Mouse (Mus musculus): ENCODE measurements around the gene Fth1. TPM values are rescaled to one million over a fixed set of nuclear protein-coding genes. Genes with fewer than 3 reads are reported as not detected.

The Fth1 gene
- polyA plus RNA-seq, 1 experiment from 2014 or later = 1,303 TPM

DNA sequence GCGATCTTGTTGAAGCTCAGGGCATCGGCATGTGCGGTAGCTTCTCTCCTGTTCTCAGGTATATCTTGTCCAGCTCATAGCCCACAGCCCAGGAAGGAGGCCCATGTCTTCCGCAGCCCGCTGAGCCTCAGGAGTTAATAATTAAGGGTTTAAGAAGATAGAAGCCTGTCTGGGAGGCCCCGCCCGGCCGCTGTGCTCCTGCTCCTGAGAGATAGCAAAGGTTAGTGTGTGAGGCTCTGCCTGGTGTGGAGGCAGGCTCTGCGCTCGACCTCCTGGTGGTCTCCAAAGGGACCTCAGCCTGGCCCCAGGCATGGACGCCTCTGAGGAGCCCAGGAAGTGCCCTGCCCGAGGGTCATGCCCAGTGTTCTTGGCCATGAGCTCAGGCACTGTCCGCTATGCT lies 34.4 kb downstream of the Fth1 start:
- Histone ChIP-seq H3K4me2 (ENCODE audit: low read depth, low read length) (no peak overlapping the region), H3K9ac (replicated peaks; ENCODE audit: low read length) (no peak overlapping the region), H3K36me3 (replicated peaks; ENCODE audit: control insufficient read depth, insufficient read depth, low read depth, low read length) (no peaks in the 10 kb centered on the region), H3K4me3 (ENCODE audit: low read depth, low read length) (no peak overlapping the region), H3K9me3 (replicated peaks; ENCODE audit: control insufficient read depth, low read length) (no peaks in the 10 kb centered on the region), H3K27ac (replicated peaks; ENCODE audit: low read depth, low read length) (no peak overlapping the region; the same call in 1 of the 2 replicates), H3K4me1 (ENCODE audit: control insufficient read depth, insufficient read depth, low read length) (peaks cover 10% of the 10 kb centered on the region), H3K27me3 (ENCODE audit: control insufficient read depth, insufficient read depth, low read length) (no peaks in the 10 kb centered on the region)
- DNase-seq (ENCODE audit: low spot score) (no peak), ATAC-seq (replicated peaks; ENCODE audit: insufficient number of reproducible peaks, low FRiP score, low TSS enrichment, low read depth) (no peak)
- WGBS = 71% methylated on average over 13 of the region's 13 CpGs

DNA sequence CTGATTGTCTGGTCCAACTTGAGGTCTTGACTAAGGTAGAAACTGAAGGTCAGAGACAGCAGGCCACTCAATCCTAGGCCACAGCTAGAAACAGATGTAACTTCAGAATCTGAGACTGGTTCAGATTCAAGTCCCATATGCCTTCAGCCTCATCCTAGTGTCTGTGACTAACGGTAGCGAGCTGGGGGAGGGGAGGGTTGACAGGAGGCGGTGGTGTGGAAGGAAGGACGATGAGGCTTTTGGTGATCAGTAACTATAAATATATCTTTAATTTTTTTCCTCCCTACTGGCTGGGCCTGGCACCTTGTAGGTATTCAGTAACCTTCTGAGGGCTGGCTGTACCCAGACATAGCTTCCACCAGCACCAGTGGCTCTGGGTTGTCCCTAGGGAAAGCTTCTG lies 35.0 kb downstream of the Fth1 start:
- Histone ChIP-seq H3K27ac (replicated peaks; ENCODE audit: low read depth, low read length) (peak overlapping the region; percentile 30; the same call in 1 of the 2 replicates), H3K4me1 (ENCODE audit: control insufficient read depth, insufficient read depth, low read length) (peaks cover 10% of the 10 kb centered on the region), H3K4me3 (ENCODE audit: low read depth, low read length) (no peak overlapping the region), H3K36me3 (replicated peaks; ENCODE audit: control insufficient read depth, insufficient read depth, low read depth, low read length) (no peaks in the 10 kb centered on the region), H3K9ac (replicated peaks; ENCODE audit: low read length) (no peak overlapping the region), H3K4me2 (ENCODE audit: low read depth, low read length) (no peak overlapping the region), H3K9me3 (replicated peaks; ENCODE audit: control insufficient read depth, low read length) (no peaks in the 10 kb centered on the region), H3K27me3 (ENCODE audit: control insufficient read depth, insufficient read depth, low read length) (no peaks in the 10 kb centered on the region)
- ATAC-seq (replicated peaks; ENCODE audit: insufficient number of reproducible peaks, low FRiP score, low TSS enrichment, low read depth) = no peak
- no peak for DNase-seq (ENCODE audit: low spot score)
- 68% methylated on average over 4 of the region's 4 CpGs for WGBS

DNA sequence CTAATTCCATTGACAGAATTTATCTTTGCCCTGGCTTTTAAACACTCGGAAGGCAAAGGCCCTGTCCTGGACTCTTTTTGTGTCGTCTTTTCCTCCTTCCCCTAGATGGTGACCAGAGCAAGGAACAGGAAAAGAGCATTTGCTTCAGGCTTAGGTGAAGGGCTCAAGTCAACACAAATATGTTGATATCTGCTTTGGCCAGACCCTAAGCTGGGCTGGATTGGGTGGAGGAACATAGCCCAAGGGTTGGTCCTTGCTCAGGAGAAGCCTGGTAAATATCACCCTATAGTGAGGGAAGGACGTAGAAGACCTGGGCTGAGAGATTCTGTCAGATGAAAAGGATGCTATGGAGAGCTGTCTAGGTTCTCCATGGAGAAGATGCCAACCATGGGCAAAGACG lies 35.8 kb downstream of the Fth1 start:
- H3K4me3 ChIP-seq (ENCODE audit: low read depth, low read length) = no peak overlapping the region
- H3K27me3 ChIP-seq (ENCODE audit: control insufficient read depth, insufficient read depth, low read length) = no peaks in the 10 kb centered on the region
- peaks cover 10% of the 10 kb centered on the region for H3K4me1 ChIP-seq (ENCODE audit: control insufficient read depth, insufficient read depth, low read length)
- WGBS = 89% methylated on average over 4 of the region's 4 CpGs
- H3K27ac ChIP-seq (replicated peaks; ENCODE audit: low read depth, low read length) = peak overlapping the region; percentile 30; the same call in 1 of the 2 replicates
- no peaks in the 10 kb centered on the region for H3K9me3 ChIP-seq (replicated peaks; ENCODE audit: control insufficient read depth, low read length)
- no peak for ATAC-seq (replicated peaks; ENCODE audit: insufficient number of reproducible peaks, low FRiP score, low TSS enrichment, low read depth)
- DNase-seq (ENCODE audit: low spot score) = no peak
- no peak overlapping the region for H3K9ac ChIP-seq (replicated peaks; ENCODE audit: low read length)
- no peaks in the 10 kb centered on the region for H3K36me3 ChIP-seq (replicated peaks; ENCODE audit: control insufficient read depth, insufficient read depth, low read depth, low read length)
- H3K4me2 ChIP-seq (ENCODE audit: low read depth, low read length) = no peak overlapping the region

DNA sequence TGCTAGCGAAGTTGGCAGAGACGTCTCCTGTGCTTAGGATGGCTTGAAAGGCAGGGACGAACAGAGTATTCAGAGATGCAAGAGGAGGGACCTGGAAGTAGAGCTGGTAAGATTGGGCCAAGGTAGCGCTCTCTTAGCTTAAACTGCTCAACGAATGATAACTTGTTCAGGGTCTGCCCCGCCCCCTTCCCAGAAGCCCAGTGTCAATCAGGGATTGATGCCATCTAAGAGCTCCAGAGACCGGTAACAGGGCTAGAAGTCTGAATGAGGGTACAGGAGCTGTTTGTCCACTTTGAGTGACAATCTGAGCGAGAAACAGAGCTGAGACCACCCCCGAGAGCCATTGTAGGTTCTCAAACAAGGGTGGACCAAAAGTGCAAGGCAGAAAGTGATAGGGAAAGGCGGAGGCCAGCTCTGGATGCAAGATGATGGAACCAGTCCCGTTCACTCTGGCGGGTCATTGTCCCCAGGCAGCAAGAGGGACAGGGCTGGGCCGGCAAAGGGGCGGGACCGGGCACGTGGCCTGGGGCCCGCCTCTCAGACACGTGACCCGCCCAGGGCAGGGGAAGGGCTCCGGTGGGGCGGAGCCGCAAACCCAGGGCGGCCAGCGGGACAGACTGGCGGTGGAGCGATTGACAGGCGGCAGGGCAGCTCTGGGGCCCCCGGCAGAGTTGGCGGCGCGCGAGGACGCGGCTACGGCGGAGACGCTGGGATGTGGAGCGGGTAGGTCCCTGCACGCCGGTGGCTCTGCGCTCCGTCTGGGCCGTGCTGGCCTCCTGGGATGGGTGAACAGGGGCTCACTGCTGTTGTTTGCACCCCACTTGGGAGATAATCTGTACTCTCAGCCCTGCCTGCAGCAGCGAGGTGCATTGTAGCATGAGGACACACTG lies 37.5 kb downstream of the Fth1 start:
- Histone ChIP-seq H3K9ac (replicated peaks; ENCODE audit: low read length) (peak overlapping the region; percentile 68), H3K27ac (replicated peaks; ENCODE audit: low read depth, low read length) (peak overlapping the region; percentile 52), H3K4me2 (ENCODE audit: low read depth, low read length) (peak overlapping the region; percentile 84), H3K9me3 (replicated peaks; ENCODE audit: control insufficient read depth, low read length) (no peaks in the 10 kb centered on the region), H3K27me3 (ENCODE audit: control insufficient read depth, insufficient read depth, low read length) (no peaks in the 10 kb centered on the region), H3K36me3 (replicated peaks; ENCODE audit: control insufficient read depth, insufficient read depth, low read depth, low read length) (no peaks in the 10 kb centered on the region), H3K4me3 (ENCODE audit: low read depth, low read length) (peak overlapping the region; percentile 55), H3K4me1 (ENCODE audit: control insufficient read depth, insufficient read depth, low read length) (peaks cover 10% of the 10 kb centered on the region)
- WGBS = 4% methylated on average over 44 of the region's 44 CpGs
- DNase-seq (ENCODE audit: low spot score) = peak; percentile 91
- ATAC-seq (replicated peaks; ENCODE audit: insufficient number of reproducible peaks, low FRiP score, low TSS enrichment, low read depth) = peak; percentile 86

DNA sequence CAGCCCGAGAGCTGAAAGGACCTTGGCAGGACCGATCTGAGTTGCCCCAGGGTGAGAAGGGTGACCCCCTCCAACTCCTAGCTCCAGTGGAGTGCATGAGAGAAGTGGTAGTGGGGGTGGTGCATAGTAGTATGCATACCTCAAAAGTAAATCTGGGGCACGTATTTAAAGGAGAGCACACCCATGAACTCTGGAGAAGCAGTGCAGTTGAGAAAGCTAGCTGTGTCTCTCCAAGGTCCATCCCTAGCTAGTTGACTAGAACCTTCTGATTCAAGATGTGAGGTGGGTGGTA lies 38.1 kb downstream of the Fth1 start:
- DNase-seq (ENCODE audit: low spot score) = no peak
- 5% methylated on average over 3 of the region's 3 CpGs for WGBS
- peaks cover 10% of the 10 kb centered on the region for H3K4me1 ChIP-seq (ENCODE audit: control insufficient read depth, insufficient read depth, low read length)
- H3K27ac ChIP-seq (replicated peaks; ENCODE audit: low read depth, low read length) = peak overlapping the region; percentile 52; the same call in 1 of the 2 replicates
- H3K36me3 ChIP-seq (replicated peaks; ENCODE audit: control insufficient read depth, insufficient read depth, low read depth, low read length) = no peaks in the 10 kb centered on the region
- H3K27me3 ChIP-seq (ENCODE audit: control insufficient read depth, insufficient read depth, low read length) = no peaks in the 10 kb centered on the region
- H3K9ac ChIP-seq (replicated peaks; ENCODE audit: low read length) = peak overlapping the region; percentile 68
- peak overlapping the region; percentile 84 for H3K4me2 ChIP-seq (ENCODE audit: low read depth, low read length)
- H3K9me3 ChIP-seq (replicated peaks; ENCODE audit: control insufficient read depth, low read length) = no peaks in the 10 kb centered on the region
- peak overlapping the region; percentile 55 for H3K4me3 ChIP-seq (ENCODE audit: low read depth, low read length)
- no peak for ATAC-seq (replicated peaks; ENCODE audit: insufficient number of reproducible peaks, low FRiP score, low TSS enrichment, low read depth)

DNA sequence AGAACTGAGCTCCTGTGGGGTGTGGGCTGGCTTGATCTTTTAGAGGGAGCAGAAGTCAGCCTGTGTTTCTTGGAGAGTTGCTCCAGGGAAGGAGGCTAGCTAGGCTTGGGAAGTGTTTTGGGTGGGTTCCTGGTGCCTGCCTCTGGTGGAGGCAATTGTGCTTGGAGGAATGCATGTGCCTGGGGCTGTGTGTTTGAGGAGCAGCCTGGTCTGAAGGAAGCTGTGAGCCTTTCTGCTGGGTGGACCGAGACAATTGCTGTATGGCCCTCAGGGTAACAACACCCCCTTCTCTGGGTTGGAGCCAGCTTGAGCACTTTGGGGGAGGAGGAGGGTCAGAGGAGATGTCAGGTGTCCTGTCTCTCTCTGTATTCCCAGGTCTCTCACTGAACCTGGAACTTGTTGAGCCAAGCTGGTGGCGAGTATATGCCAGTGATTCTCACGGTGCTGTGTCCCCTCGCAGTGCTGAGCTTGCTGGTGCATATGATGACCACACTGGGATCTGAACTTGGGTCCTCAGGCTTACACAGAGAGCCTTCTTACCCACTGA lies 38.9 kb downstream of the Fth1 start:
- no peak overlapping the region for H3K27ac ChIP-seq (replicated peaks; ENCODE audit: low read depth, low read length)
- H3K27me3 ChIP-seq (ENCODE audit: control insufficient read depth, insufficient read depth, low read length) = no peaks in the 10 kb centered on the region
- peak overlapping the region; percentile 55 for H3K4me3 ChIP-seq (ENCODE audit: low read depth, low read length)
- no peaks in the 10 kb centered on the region for H3K9me3 ChIP-seq (replicated peaks; ENCODE audit: control insufficient read depth, low read length)
- peak overlapping the region; percentile 84 for H3K4me2 ChIP-seq (ENCODE audit: low read depth, low read length)
- H3K9ac ChIP-seq (replicated peaks; ENCODE audit: low read length) = peak overlapping the region; percentile 68
- peaks cover 10% of the 10 kb centered on the region for H3K4me1 ChIP-seq (ENCODE audit: control insufficient read depth, insufficient read depth, low read length)
- ATAC-seq (replicated peaks; ENCODE audit: insufficient number of reproducible peaks, low FRiP score, low TSS enrichment, low read depth) (no peak), DNase-seq (ENCODE audit: low spot score) (no peak)
- H3K36me3 ChIP-seq (replicated peaks; ENCODE audit: control insufficient read depth, insufficient read depth, low read depth, low read length) = no peaks in the 10 kb centered on the region
- WGBS = 54% methylated on average over 4 of the region's 4 CpGs

DNA sequence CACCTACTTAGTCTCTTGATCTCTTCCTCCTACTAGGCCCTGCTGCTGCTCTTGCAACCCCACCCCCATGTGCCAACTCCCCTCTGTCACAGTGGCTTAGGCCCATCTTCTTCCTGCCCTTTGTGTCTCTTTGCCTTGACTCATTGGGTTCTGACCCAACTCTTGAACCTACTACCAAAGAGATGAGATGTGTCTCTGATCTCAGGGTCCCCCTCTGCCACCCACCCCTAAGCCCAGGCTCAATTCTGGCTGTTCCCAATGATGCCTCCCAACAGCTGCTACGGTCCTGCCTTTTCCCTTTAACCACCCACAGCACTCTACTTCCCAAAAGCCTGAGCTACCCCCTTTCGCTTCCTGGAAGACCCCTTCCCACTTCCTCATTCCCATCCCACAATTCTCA lies 41.6 kb downstream of the Fth1 start:
- Histone ChIP-seq H3K36me3 (replicated peaks; ENCODE audit: control insufficient read depth, insufficient read depth, low read depth, low read length) (no peaks in the 10 kb centered on the region), H3K9ac (replicated peaks; ENCODE audit: low read length) (no peak overlapping the region), H3K4me1 (ENCODE audit: control insufficient read depth, insufficient read depth, low read length) (peaks cover 7% of the 10 kb centered on the region), H3K4me3 (ENCODE audit: low read depth, low read length) (no peak overlapping the region), H3K9me3 (replicated peaks; ENCODE audit: control insufficient read depth, low read length) (no peaks in the 10 kb centered on the region), H3K27me3 (ENCODE audit: control insufficient read depth, insufficient read depth, low read length) (no peaks in the 10 kb centered on the region), H3K27ac (replicated peaks; ENCODE audit: low read depth, low read length) (no peak overlapping the region), H3K4me2 (ENCODE audit: low read depth, low read length) (no peak overlapping the region)
- ATAC-seq (replicated peaks; ENCODE audit: insufficient number of reproducible peaks, low FRiP score, low TSS enrichment, low read depth) (no peak), DNase-seq (ENCODE audit: low spot score) (no peak)
- WGBS = 78% methylated on average over 2 of the region's 2 CpGs

All from embryonic facial prominence, embryonic 11.5 days (tissue).